Comparison of ENCODE assay signal across 21 mouse cellular contexts in the genomic region with DNA sequence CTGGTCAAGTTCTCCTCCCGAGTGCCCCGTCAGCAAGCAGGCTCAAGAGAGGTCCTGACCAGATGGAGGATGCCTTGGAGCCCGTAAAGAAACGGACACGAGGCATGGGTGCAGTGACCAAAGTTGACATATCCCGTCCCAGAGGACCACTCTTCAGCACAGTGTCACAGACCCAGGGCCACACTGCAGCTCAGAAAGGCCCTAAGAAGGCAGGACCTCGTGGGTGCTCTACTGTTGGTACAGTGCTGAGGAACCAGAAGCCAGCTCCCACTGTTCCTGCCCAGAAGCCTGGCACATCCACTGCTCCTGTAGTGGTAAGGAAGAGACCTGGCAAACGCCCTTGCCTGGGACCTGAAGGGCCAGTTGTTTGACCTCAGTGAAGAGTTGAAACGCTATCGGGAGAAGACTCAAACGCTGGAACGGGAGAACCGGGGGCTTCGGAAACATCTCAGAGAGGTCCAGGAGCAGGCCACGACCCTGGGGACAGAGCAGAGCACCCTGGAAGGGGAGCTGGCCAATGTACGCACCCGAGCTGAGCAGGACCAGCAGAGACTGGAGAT. TPM values are rescaled to one million over a fixed set of nuclear protein-coding genes. Genes with fewer than 3 reads are reported as not detected.
A peak's percentile ranks its signal among the peaks of the same experiment; 100 is the strongest.
DNase-seq lines count a peak whose midpoint lies in the region; ATAC-seq and TF ChIP-seq lines count a peak whose summit lies in the region.
"Had no signal": no experiment of that assay in that cellular context is flagged by ENCODE, and none has a peak within 500 bp of the region (broad histone marks: within the 10 kb centered on the region; RNA-seq: fewer than 3 reads in every experiment).

No protein-coding gene starts in this region.

- no peak overlapping the region for H3K4me3 ChIP-seq in spleen, adult 2 months (ENCODE audit: extremely low read depth, insufficient read depth, insufficient read length)
- no peak overlapping the region for H3K4me3 ChIP-seq in bone marrow, adult 2 months (replicated peaks; ENCODE audit: control insufficient read depth, low read depth, low read length)
- no peak overlapping the region for H3K4me3 ChIP-seq in limb, embryonic 11.5 days (ENCODE audit: low read depth, low read length)
- H3K4me3 ChIP-seq: embryonic facial prominence, embryonic 13.5 days; embryonic facial prominence, embryonic 15.5 days; erythroblast, embryonic 14.5 days; forebrain, embryonic 10.5 days; forebrain, embryonic 12.5 days had no signal

- ATAC-seq in limb, embryonic 11.5 days (ENCODE audit: insufficient number of reproducible peaks, low FRiP score, low TSS enrichment, low read depth) = no peak
- no peak for ATAC-seq in activated CD4-positive, CD25-positive, alpha-beta regulatory T cell, adult 4 months
- ATAC-seq: forebrain, embryonic 14.5 days; forebrain, embryonic 16.5 days had no signal

- TF ChIP-seq POLR2A in spleen, adult 2 months (IDR thresholded peaks at IDR 0.05; ENCODE audit: low read depth, low read length) = no peak
- TF ChIP-seq POLR2A in bone marrow, adult 2 months (IDR thresholded peaks at IDR 0.05; ENCODE audit: borderline replicate concordance, control insufficient read depth, low read depth, low read length) = no peak

- H3K27ac ChIP-seq in spleen, adult 2 months (ENCODE audit: insufficient read depth, low read length) = peak overlapping the region; percentile 97; the same call in 1 of the 2 replicates
- peak overlapping the region; percentile 79 for H3K27ac ChIP-seq in bone marrow, adult 2 months (ENCODE audit: control insufficient read depth, insufficient read depth, low read depth, low read length, poor library complexity)
- no peak overlapping the region for H3K27ac ChIP-seq in limb, embryonic 11.5 days (replicated peaks; ENCODE audit: low read depth, low read length)
- H3K27ac ChIP-seq: embryonic facial prominence, embryonic 13.5 days; embryonic facial prominence, embryonic 15.5 days; forebrain, embryonic 10.5 days; forebrain, embryonic 12.5 days had no signal

- H3K9me3 ChIP-seq in limb, embryonic 11.5 days (ENCODE audit: control insufficient read depth, low read length) = no peaks in the 10 kb centered on the region
- H3K9me3 ChIP-seq: embryonic facial prominence, embryonic 13.5 days; embryonic facial prominence, embryonic 15.5 days; forebrain, embryonic 10.5 days; forebrain, embryonic 12.5 days had no signal

- 92% methylated on average over 17 of the region's 17 CpGs for WGBS in spleen, adult 2 months
- WGBS in bone marrow, adult 2 months = 87% methylated on average over 17 of the region's 17 CpGs
- 91% methylated on average over 17 of the region's 17 CpGs for WGBS in limb, embryonic 11.5 days

- no peak for DNase-seq in spleen, adult 2 months (ENCODE audit: low read depth in 1 of 2, low spot score in 2 of 2)
- no peak for DNase-seq in spleen, postnatal 4 days (ENCODE audit: low spot score in 2 of 2)
- no peak for DNase-seq in limb, embryonic 11.5 days (ENCODE audit: low spot score)
- DNase-seq in gastrocnemius, postnatal 25 days = no peak
- DNase-seq: adrenal gland, adult 2 months; adrenal gland, postnatal 10 days; adrenal gland, postnatal 25 days; cerebellum, adult 11-12 months; cerebellum, adult 2 months; cerebellum, adult 9-10 months; cerebellum, postnatal 25 days; embryo, embryonic 11 days had no signal

- H3K4me2 ChIP-seq in limb, embryonic 11.5 days (ENCODE audit: low read depth, severe bottlenecking) = no peak overlapping the region
- H3K4me2 ChIP-seq: embryonic facial prominence, embryonic 13.5 days; embryonic facial prominence, embryonic 15.5 days; forebrain, embryonic 12.5 days had no signal

- no peak for TF ChIP-seq CTCF in spleen, adult 2 months (IDR thresholded peaks at IDR 0.05; ENCODE audit: extremely low read depth, insufficient read depth, insufficient read length, insufficient replicate concordance)
- no peak for TF ChIP-seq CTCF in bone marrow, adult 2 months (IDR thresholded peaks at IDR 0.05; ENCODE audit: control insufficient read depth, insufficient read depth, low read length)

- no peaks in the 10 kb centered on the region for H3K36me3 ChIP-seq in spleen, adult 2 months (ENCODE audit: control insufficient read depth, insufficient read depth, low read length)
- H3K36me3 ChIP-seq in limb, embryonic 11.5 days (ENCODE audit: control insufficient read depth, insufficient read depth, low read length) = no peaks in the 10 kb centered on the region
- H3K36me3 ChIP-seq: embryonic facial prominence, embryonic 13.5 days; embryonic facial prominence, embryonic 15.5 days; forebrain, embryonic 10.5 days; forebrain, embryonic 12.5 days had no signal

- H3K9ac ChIP-seq in limb, embryonic 11.5 days (ENCODE audit: low read length) = 0 out of 2 replicates have a peak overlapping the region, but pooled peaks have one; percentile 12
- H3K9ac ChIP-seq: embryonic facial prominence, embryonic 13.5 days; embryonic facial prominence, embryonic 15.5 days; forebrain, embryonic 12.5 days had no signal

- H3K4me1 ChIP-seq in spleen, adult 2 months (ENCODE audit: control insufficient read depth, insufficient read depth, insufficient read length) = peaks cover 25% of the 10 kb centered on the region
- H3K4me1 ChIP-seq in bone marrow, adult 2 months (ENCODE audit: control insufficient read depth, insufficient read depth, low read length) = peaks cover 4% of the 10 kb centered on the region
- H3K4me1 ChIP-seq in limb, embryonic 11.5 days (ENCODE audit: control insufficient read depth, insufficient read depth, low read length) = peaks cover 10% of the 10 kb centered on the region
- H3K4me1 ChIP-seq: forebrain, embryonic 12.5 days had no signal

- H3K27me3 ChIP-seq in spleen, adult 2 months (ENCODE audit: control insufficient read depth, insufficient read depth, low read length) = no peaks in the 10 kb centered on the region
- no peaks in the 10 kb centered on the region for H3K27me3 ChIP-seq in limb, embryonic 11.5 days (ENCODE audit: control insufficient read depth, insufficient read depth, low read length)
- H3K27me3 ChIP-seq: embryonic facial prominence, embryonic 13.5 days; embryonic facial prominence, embryonic 15.5 days; forebrain, embryonic 12.5 days had no signal

RNA-seq across cellular contexts. Expression of a gene that starts 34.9 kb away (rescaled TPM):
- polyA plus RNA-seq in spleen, adult 2 months (2012; rRNA removed) = 10.1 and 19.0 TPM in 2 replicates
- polyA plus RNA-seq in bone marrow, adult 2 months (2011; ENCODE audit: insufficient read depth, insufficient read length, low replicate concordance, missing spikeins) = 2.6 and 11.6 TPM in 2 replicates
- polyA plus RNA-seq in limb, embryonic 11.5 days (2014; fragmentation: Nextera tagmentation; extraction: Ambion mirVana) = 38.3 and 45.1 TPM in 2 replicates
- 10 to 100 TPM; 19.3 to 23.3 TPM for polyA plus RNA-seq in activated CD4-positive, CD25-positive, alpha-beta regulatory T cell, adult 4 months (2017; shearing (Covaris generic))
- 1 to 10 TPM; 2.3 to 2.4 TPM for total RNA-seq in gastrocnemius, postnatal 25 days (2021)
- polyA plus RNA-seq: erythroblast, embryonic 14.5 days had no signal
